Mouse (Mus musculus): ENCODE measurements around the gene Gpn1. TPM values are rescaled to one million over a fixed set of nuclear protein-coding genes. Genes with fewer than 3 reads are reported as not detected.
"Not testable (repeated sequence)": the region's sequence is repeated elsewhere in the genome, so short reads cannot be mapped to it uniquely, and the experiment has no call there.

Gene Gpn1
- total and polyA plus RNA-seq, 2 experiments: 8.5 to 19.0 TPM

DNA sequence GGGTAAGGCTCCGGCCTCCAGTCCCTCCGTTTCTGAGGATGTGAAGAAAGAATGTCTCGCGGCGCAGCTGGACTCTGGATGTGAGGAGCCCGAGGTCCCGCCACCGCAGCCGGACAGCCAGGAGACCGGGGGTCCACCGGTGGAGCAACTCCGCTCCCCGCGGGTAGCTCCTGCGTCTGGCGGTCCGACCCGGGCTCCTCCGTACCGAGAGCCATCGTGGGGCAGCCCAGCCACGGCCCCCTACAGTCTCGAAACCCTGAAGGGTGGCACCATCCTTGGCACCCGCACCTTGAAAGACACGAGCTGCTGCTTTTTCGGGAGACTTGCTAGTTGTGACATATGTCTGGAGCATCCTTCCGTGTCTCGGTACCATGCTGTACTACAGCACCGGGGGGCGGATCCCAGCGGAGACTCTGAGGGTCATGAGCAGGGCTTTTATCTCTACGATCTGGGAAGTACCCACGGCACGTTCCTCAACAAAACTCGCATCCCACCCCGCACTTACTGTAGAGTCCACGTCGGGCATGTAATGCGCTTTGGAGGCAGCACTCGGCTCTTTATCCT is 32.7 kb downstream of the Gpn1 start:
- Histone ChIP-seq H3K27me3 (ENCODE audit: control insufficient read depth, insufficient read depth, low read length) (no peaks in the 10 kb centered on the region), H3K9ac (ENCODE audit: low read depth, low read length) (peak overlapping the region; percentile 82), H3K79me2 (ENCODE audit: control insufficient read depth, insufficient read depth, low read length) (peaks cover 8% of the 10 kb centered on the region; the same call in 1 of the 2 replicates), H3K4me3 (ENCODE audit: insufficient read depth, low read depth, low read length) (peak overlapping the region; percentile 91), H3K36me3 (ENCODE audit: control insufficient read depth, insufficient read depth, low read length) (peaks cover 15% of the 10 kb centered on the region), H3K4me1 (ENCODE audit: control insufficient read depth, insufficient read depth, low read length) (peaks cover 7% of the 10 kb centered on the region), H3K27ac (replicated peaks; ENCODE audit: insufficient read depth, low read depth, low read length) (peak overlapping the region; percentile 85; the same call in 1 of the 2 replicates)
- DNase-seq (ENCODE audit: extremely low read depth, low read depth, low spot score): no peak
- 2% methylated on average over 40 of the region's 40 CpGs for WGBS
- no peak for TF ChIP-seq CTCF (IDR thresholded peaks at IDR 0.05; ENCODE audit: low read depth, low read length)
- no peak for TF ChIP-seq POLR2A (IDR thresholded peaks at IDR 0.05; ENCODE audit: extremely low read depth, insufficient read depth, low read length)

DNA sequence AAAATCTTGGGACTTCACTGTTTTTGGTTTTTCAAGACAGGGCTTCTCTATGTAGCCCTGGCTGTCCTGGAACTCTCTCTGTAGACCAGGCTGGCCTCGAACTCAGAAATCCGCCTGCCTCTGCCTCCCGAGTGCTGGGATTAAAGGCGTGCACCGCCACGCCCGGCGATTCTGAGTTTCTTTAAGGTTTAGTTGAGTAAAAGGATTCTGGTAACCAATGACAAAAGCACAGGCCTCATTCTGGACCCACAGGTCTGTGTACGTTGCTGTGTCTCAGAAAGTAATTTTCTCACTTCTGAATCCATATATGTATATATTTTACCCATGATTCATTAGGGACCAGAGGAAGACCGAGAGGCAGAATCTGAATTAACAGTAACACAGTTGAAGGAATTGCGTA is 33.2 kb downstream of the Gpn1 start, which contains the start of gene Supt7l:
TSS of gene Supt7l (minus strand) at position 101 of the 400 bp plus-strand sequence.
- H3K27ac ChIP-seq (replicated peaks; ENCODE audit: insufficient read depth, low read depth, low read length): peak within 1 kb of the TSS; percentile 85; the same call in 1 of the 2 replicates
- WGBS: 78% methylated on average over 11 of the region's 11 CpGs
- H3K4me3 ChIP-seq (ENCODE audit: insufficient read depth, low read depth, low read length): peak within 1 kb of the TSS; percentile 91
- H3K36me3 ChIP-seq (ENCODE audit: control insufficient read depth, insufficient read depth, low read length): peaks cover 19% of the 10 kb centered on the region
- not testable (repeated sequence) for DNase-seq (ENCODE audit: extremely low read depth, low read depth, low spot score); H3K79me2 ChIP-seq (ENCODE audit: control insufficient read depth, insufficient read depth, low read length); H3K27me3 ChIP-seq (ENCODE audit: control insufficient read depth, insufficient read depth, low read length); H3K4me1 ChIP-seq (ENCODE audit: control insufficient read depth, insufficient read depth, low read length)
- H3K9ac ChIP-seq (ENCODE audit: low read depth, low read length): peak within 1 kb of the TSS; percentile 82

GRCm38 (mm10) chr5:31528560-31528959 is 34.0 kb downstream of the Gpn1 start:
- TF ChIP-seq POLR2A (IDR thresholded peaks at IDR 0.05; ENCODE audit: extremely low read depth, insufficient read depth, low read length): no peak
- no peak for TF ChIP-seq CTCF (IDR thresholded peaks at IDR 0.05; ENCODE audit: low read depth, low read length)
- DNase-seq (ENCODE audit: extremely low read depth, low read depth, low spot score): no peak
- no peak overlapping the region for H3K4me3 ChIP-seq (ENCODE audit: insufficient read depth, low read depth, low read length)
- H3K79me2 ChIP-seq (ENCODE audit: control insufficient read depth, insufficient read depth, low read length): peaks cover 8% of the 10 kb centered on the region; the same call in 1 of the 2 replicates
- no peak overlapping the region for H3K9ac ChIP-seq (ENCODE audit: low read depth, low read length)
- H3K36me3 ChIP-seq (ENCODE audit: control insufficient read depth, insufficient read depth, low read length): peaks cover 27% of the 10 kb centered on the region
- H3K4me1 ChIP-seq (ENCODE audit: control insufficient read depth, insufficient read depth, low read length): peaks cover 7% of the 10 kb centered on the region
- 49% methylated on average over 2 of the region's 2 CpGs for WGBS
- no peaks in the 10 kb centered on the region for H3K27me3 ChIP-seq (ENCODE audit: control insufficient read depth, insufficient read depth, low read length)
- H3K27ac ChIP-seq (replicated peaks; ENCODE audit: insufficient read depth, low read depth, low read length): no peak overlapping the region

- H3K27ac ChIP-seq (replicated peaks; ENCODE audit: insufficient read depth, low read depth, low read length): no peak overlapping the region
- no peak overlapping the region for H3K4me3 ChIP-seq (ENCODE audit: insufficient read depth, low read depth, low read length)
- no peak for DNase-seq (ENCODE audit: extremely low read depth, low read depth, low spot score)
- H3K9ac ChIP-seq (ENCODE audit: low read depth, low read length): no peak overlapping the region
- H3K36me3 ChIP-seq (ENCODE audit: control insufficient read depth, insufficient read depth, low read length): peaks cover 61% of the 10 kb centered on the region
- no peaks in the 10 kb centered on the region for H3K27me3 ChIP-seq (ENCODE audit: control insufficient read depth, insufficient read depth, low read length)
- H3K4me1 ChIP-seq (ENCODE audit: control insufficient read depth, insufficient read depth, low read length): no peaks in the 10 kb centered on the region
- H3K79me2 ChIP-seq (ENCODE audit: control insufficient read depth, insufficient read depth, low read length): no peaks in the 10 kb centered on the region
- TF ChIP-seq CTCF (IDR thresholded peaks at IDR 0.05; ENCODE audit: low read depth, low read length) (no peak), POLR2A (IDR thresholded peaks at IDR 0.05; ENCODE audit: extremely low read depth, insufficient read depth, low read length) (no peak)
- 94% methylated on average over 2 of the region's 2 CpGs for WGBS
Observed at GRCm38 (mm10) chr5:31535228-31535627, 40.7 kb downstream of the Gpn1 start.

DNA sequence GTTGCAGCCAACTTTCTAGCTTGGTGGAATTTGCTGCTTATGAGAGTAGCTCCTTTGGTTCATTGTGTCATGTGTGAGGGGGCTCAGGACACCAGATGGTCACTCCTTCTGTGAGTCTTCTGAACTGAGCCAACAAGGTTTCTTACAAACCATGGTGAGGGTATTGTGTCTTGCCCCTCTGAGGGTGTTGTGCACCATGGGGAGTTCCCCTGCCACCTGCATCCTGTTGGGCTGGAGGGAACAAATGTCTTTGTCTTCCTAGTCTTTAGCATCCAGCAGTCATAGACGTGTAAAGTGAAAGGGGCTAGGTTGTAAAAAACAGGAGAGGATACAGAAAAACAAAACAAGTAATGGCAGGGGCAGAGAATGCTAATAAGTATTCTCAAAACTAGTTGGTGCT is 64.9 kb downstream of the Gpn1 start:
- TF ChIP-seq CTCF (IDR thresholded peaks at IDR 0.05; ENCODE audit: low read depth, low read length) (no peak), POLR2A (IDR thresholded peaks at IDR 0.05; ENCODE audit: extremely low read depth, insufficient read depth, low read length) (no peak)
- Histone ChIP-seq H3K27me3 (ENCODE audit: control insufficient read depth, insufficient read depth, low read length) (no peaks in the 10 kb centered on the region), H3K27ac (replicated peaks; ENCODE audit: insufficient read depth, low read depth, low read length) (no peak overlapping the region), H3K79me2 (ENCODE audit: control insufficient read depth, insufficient read depth, low read length) (no peaks in the 10 kb centered on the region), H3K9ac (ENCODE audit: low read depth, low read length) (no peak overlapping the region), H3K36me3 (ENCODE audit: control insufficient read depth, insufficient read depth, low read length) (peaks cover 20% of the 10 kb centered on the region), H3K4me1 (ENCODE audit: control insufficient read depth, insufficient read depth, low read length) (no peaks in the 10 kb centered on the region), H3K4me3 (ENCODE audit: insufficient read depth, low read depth, low read length) (no peak overlapping the region)
- DNase-seq (ENCODE audit: extremely low read depth, low read depth, low spot score): no peak
- 81% methylated on average over 1 of the region's 1 CpGs for WGBS

- Histone ChIP-seq H3K4me3 (ENCODE audit: insufficient read depth, low read depth, low read length) (no peak overlapping the region), H3K36me3 (ENCODE audit: control insufficient read depth, insufficient read depth, low read length) (peaks cover 16% of the 10 kb centered on the region), H3K27ac (replicated peaks; ENCODE audit: insufficient read depth, low read depth, low read length) (no peak overlapping the region), H3K9ac (ENCODE audit: low read depth, low read length) (no peak overlapping the region), H3K27me3 (ENCODE audit: control insufficient read depth, insufficient read depth, low read length) (no peaks in the 10 kb centered on the region), H3K79me2 (ENCODE audit: control insufficient read depth, insufficient read depth, low read length) (no peaks in the 10 kb centered on the region), H3K4me1 (ENCODE audit: control insufficient read depth, insufficient read depth, low read length) (no peaks in the 10 kb centered on the region)
- WGBS: 100% methylated on average over 2 of the region's 2 CpGs
- no peak for DNase-seq (ENCODE audit: extremely low read depth, low read depth, low spot score)
- TF ChIP-seq CTCF (IDR thresholded peaks at IDR 0.05; ENCODE audit: low read depth, low read length) (no peak), POLR2A (IDR thresholded peaks at IDR 0.05; ENCODE audit: extremely low read depth, insufficient read depth, low read length) (no peak)
Observed at GRCm38 (mm10) chr5:31560352-31560751, 65.8 kb downstream of the Gpn1 start.
